In genomic region chr2:163690409-163691304, GRCm38 (mm10) we compare ENCODE assay signal across 10 mouse cellular contexts. TPM values are rescaled to one million over a fixed set of nuclear protein-coding genes. Genes with fewer than 3 reads are reported as not detected.
DNase-seq lines count a peak whose midpoint lies in the region; ATAC-seq and TF ChIP-seq lines count a peak whose summit lies in the region.
"Had no signal": no experiment of that assay in that cellular context is flagged by ENCODE, and none has a peak within 500 bp of the region (broad histone marks: within the 10 kb centered on the region; RNA-seq: fewer than 3 reads in every experiment).

No protein-coding gene starts in this region.

- WGBS in forebrain, embryonic 16.5 days, result 61% methylated on average over 8 of the region's 8 CpGs
- WGBS in forebrain, embryonic 11.5 days, result 65% methylated on average over 8 of the region's 8 CpGs
- WGBS in limb, embryonic 14.5 days, result 82% methylated on average over 8 of the region's 8 CpGs
- WGBS in limb, embryonic 10.5 days, result 86% methylated on average over 8 of the region's 8 CpGs
- 60% methylated on average over 8 of the region's 8 CpGs for WGBS in hindbrain, embryonic 13.5 days
- WGBS in neural tube, embryonic 14.5 days, result 71% methylated on average over 8 of the region's 8 CpGs

- H3K4me3 ChIP-seq in forebrain, embryonic 16.5 days (replicated peaks; ENCODE audit: low read length), result no peak overlapping the region
- H3K4me3 ChIP-seq in forebrain, embryonic 11.5 days (ENCODE audit: low read depth, low read length), result no peak overlapping the region
- H3K4me3 ChIP-seq in limb, embryonic 14.5 days (replicated peaks; ENCODE audit: low read length), result no peak overlapping the region
- H3K4me3 ChIP-seq in limb, embryonic 10.5 days, result no peak overlapping the region
- no peak overlapping the region for H3K4me3 ChIP-seq in hindbrain, embryonic 13.5 days
- H3K4me3 ChIP-seq in neural tube, embryonic 14.5 days (ENCODE audit: low read depth, low read length), result no peak overlapping the region
- H3K4me3 ChIP-seq: neural tube, embryonic 12.5 days had no signal

- no peak overlapping the region for H3K4me2 ChIP-seq in forebrain, embryonic 16.5 days (ENCODE audit: low read length)
- H3K4me2 ChIP-seq in forebrain, embryonic 11.5 days (ENCODE audit: low read depth, low read length, severe bottlenecking), result no peak overlapping the region
- no peak overlapping the region for H3K4me2 ChIP-seq in limb, embryonic 14.5 days (replicated peaks; ENCODE audit: low read depth, low read length, severe bottlenecking)
- H3K4me2 ChIP-seq in hindbrain, embryonic 13.5 days, result no peak overlapping the region
- no peak overlapping the region for H3K4me2 ChIP-seq in neural tube, embryonic 14.5 days (ENCODE audit: low read depth, low read length)
- H3K4me2 ChIP-seq: neural tube, embryonic 12.5 days had no signal

- H3K27ac ChIP-seq in forebrain, embryonic 16.5 days (ENCODE audit: low read length), result no peak overlapping the region
- H3K27ac ChIP-seq in forebrain, embryonic 11.5 days (ENCODE audit: low read depth, low read length), result no peak overlapping the region
- H3K27ac ChIP-seq in limb, embryonic 14.5 days (replicated peaks; ENCODE audit: low read depth, low read length), result no peak overlapping the region
- H3K27ac ChIP-seq in limb, embryonic 10.5 days, result no peak overlapping the region
- peak overlapping the region; percentile 52; the same call in 1 of the 2 replicates for H3K27ac ChIP-seq in hindbrain, embryonic 13.5 days
- H3K27ac ChIP-seq in neural tube, embryonic 14.5 days (ENCODE audit: low read depth, low read length), result peak overlapping the region; percentile 39
- H3K27ac ChIP-seq: neural tube, embryonic 12.5 days had no signal

- no peaks in the 10 kb centered on the region for H3K9me3 ChIP-seq in forebrain, embryonic 16.5 days (ENCODE audit: control insufficient read depth, low read length)
- no peaks in the 10 kb centered on the region for H3K9me3 ChIP-seq in forebrain, embryonic 11.5 days (ENCODE audit: control insufficient read depth, low read length)
- H3K9me3 ChIP-seq in limb, embryonic 14.5 days (ENCODE audit: control insufficient read depth, low read length), result no peaks in the 10 kb centered on the region
- no peaks in the 10 kb centered on the region for H3K9me3 ChIP-seq in limb, embryonic 10.5 days (replicated peaks)
- H3K9me3 ChIP-seq in hindbrain, embryonic 13.5 days, result no peaks in the 10 kb centered on the region
- H3K9me3 ChIP-seq in neural tube, embryonic 14.5 days (ENCODE audit: control insufficient read depth, low read length), result no peaks in the 10 kb centered on the region
- H3K9me3 ChIP-seq: neural tube, embryonic 12.5 days had no signal

- TF ChIP-seq POLR2A in limb, embryonic 14.5 days (IDR thresholded peaks at IDR 0.05; ENCODE audit: borderline replicate concordance, extremely low read depth, insufficient read depth, insufficient read length), result no peak

- H3K36me3 ChIP-seq in forebrain, embryonic 16.5 days (ENCODE audit: control insufficient read depth, insufficient read depth), result no peaks in the 10 kb centered on the region
- no peaks in the 10 kb centered on the region for H3K36me3 ChIP-seq in forebrain, embryonic 11.5 days (ENCODE audit: control insufficient read depth, insufficient read depth, low read length)
- H3K36me3 ChIP-seq in limb, embryonic 14.5 days (ENCODE audit: control insufficient read depth, insufficient read depth, low read length), result no peaks in the 10 kb centered on the region
- H3K36me3 ChIP-seq in limb, embryonic 10.5 days, result no peaks in the 10 kb centered on the region; the same call in 1 of the 2 replicates
- no peaks in the 10 kb centered on the region for H3K36me3 ChIP-seq in hindbrain, embryonic 13.5 days
- H3K36me3 ChIP-seq in neural tube, embryonic 14.5 days (ENCODE audit: control insufficient read depth, insufficient read depth, low read length), result no peaks in the 10 kb centered on the region
- H3K36me3 ChIP-seq: neural tube, embryonic 12.5 days had no signal

- 0 out of 2 replicates have a peak, but pooled peaks have one; percentile 23 for ATAC-seq in forebrain, embryonic 16.5 days
- ATAC-seq in forebrain, embryonic 11.5 days (replicated peaks; ENCODE audit: low FRiP score), result no peak
- ATAC-seq in limb, embryonic 14.5 days (ENCODE audit: low FRiP score, low read depth), result peak; percentile 10; the same call in 1 of the 2 replicates
- ATAC-seq in hindbrain, embryonic 13.5 days (ENCODE audit: low FRiP score), result peak; percentile 28; the same call in 1 of the 2 replicates
- ATAC-seq in neural tube, embryonic 14.5 days (ENCODE audit: low read depth), result no peak

- peaks cover 15% of the 10 kb centered on the region for H3K4me1 ChIP-seq in forebrain, embryonic 16.5 days (replicated peaks; ENCODE audit: control insufficient read depth, insufficient read depth, low read length)
- no peaks in the 10 kb centered on the region; the same call in none of the 2 replicates for H3K4me1 ChIP-seq in forebrain, embryonic 11.5 days (replicated peaks; ENCODE audit: control insufficient read depth, insufficient read depth, low read length)
- peaks cover 14% of the 10 kb centered on the region for H3K4me1 ChIP-seq in limb, embryonic 14.5 days (ENCODE audit: control insufficient read depth, insufficient read depth, low read length)
- peaks cover 13% of the 10 kb centered on the region for H3K4me1 ChIP-seq in limb, embryonic 10.5 days
- peaks cover 38% of the 10 kb centered on the region for H3K4me1 ChIP-seq in hindbrain, embryonic 13.5 days (replicated peaks)
- H3K4me1 ChIP-seq in neural tube, embryonic 14.5 days (ENCODE audit: control insufficient read depth, insufficient read depth, low read length), result peaks cover 10% of the 10 kb centered on the region; the same call in 1 of the 2 replicates

- no peak overlapping the region for H3K9ac ChIP-seq in forebrain, embryonic 16.5 days (replicated peaks; ENCODE audit: low read depth, low read length)
- H3K9ac ChIP-seq in forebrain, embryonic 11.5 days (ENCODE audit: low read length), result no peak overlapping the region
- 0 out of 2 replicates have a peak overlapping the region, but pooled peaks have one; percentile 12 for H3K9ac ChIP-seq in limb, embryonic 14.5 days (ENCODE audit: low read depth, low read length, severe bottlenecking)
- H3K9ac ChIP-seq in hindbrain, embryonic 13.5 days, result peak overlapping the region; percentile 49; the same call in 1 of the 2 replicates
- no peak overlapping the region for H3K9ac ChIP-seq in neural tube, embryonic 14.5 days (replicated peaks; ENCODE audit: low read depth, low read length)
- H3K9ac ChIP-seq: neural tube, embryonic 12.5 days had no signal

- DNase-seq in forebrain, embryonic 11.5 days (ENCODE audit: low spot score), result no peak
- no peak for DNase-seq in limb, embryonic 14.5 days (ENCODE audit: low spot score)
- DNase-seq in limb, embryonic 10.5 days (ENCODE audit: low spot score), result no peak
- DNase-seq in frontal cortex, postnatal 10 days (ENCODE audit: low spot score in 2 of 2), result no peak
- no peak for DNase-seq in right cerebral cortex, adult 2 months (ENCODE audit: low spot score in 2 of 2)
- DNase-seq: kidney, postnatal 4 days had no signal

- no peaks in the 10 kb centered on the region for H3K27me3 ChIP-seq in forebrain, embryonic 16.5 days (replicated peaks; ENCODE audit: control insufficient read depth, insufficient read depth, low read length)
- no peaks in the 10 kb centered on the region for H3K27me3 ChIP-seq in forebrain, embryonic 11.5 days (ENCODE audit: control insufficient read depth, insufficient read depth, low read length)
- no peaks in the 10 kb centered on the region for H3K27me3 ChIP-seq in limb, embryonic 14.5 days (ENCODE audit: control insufficient read depth, insufficient read depth, low read length)
- no peaks in the 10 kb centered on the region for H3K27me3 ChIP-seq in limb, embryonic 10.5 days (ENCODE audit: low read depth, poor library complexity, severe bottlenecking)
- H3K27me3 ChIP-seq in hindbrain, embryonic 13.5 days, result no peaks in the 10 kb centered on the region
- H3K27me3 ChIP-seq in neural tube, embryonic 14.5 days (ENCODE audit: control insufficient read depth, insufficient read depth, low read length), result no peaks in the 10 kb centered on the region
- H3K27me3 ChIP-seq: neural tube, embryonic 12.5 days had no signal

RNA-seq across cellular contexts. Expression of gene Pkig, which starts 32.5 kb away (rescaled TPM):
- 153 and 159 TPM in 2 replicates for polyA plus RNA-seq in forebrain, embryonic 16.5 days (2015; fragmentation: Nextera tagmentation; extraction: Ambion mirVana)
- 189 and 193 TPM in 2 replicates for polyA plus RNA-seq in forebrain, embryonic 11.5 days (2014; fragmentation: Nextera tagmentation; extraction: Ambion mirVana)
- 76.1 and 85.2 TPM in 2 replicates for polyA plus RNA-seq in limb, embryonic 14.5 days (2012; rRNA removed)
- 126 and 133 TPM in 2 replicates for polyA plus RNA-seq in limb, embryonic 14.5 days (2014; fragmentation: Nextera tagmentation; extraction: Ambion mirVana)
- 191 and 204 TPM in 2 replicates for polyA plus RNA-seq in limb, embryonic 10.5 days (2016; fragmentation: Nextera tagmentation; extraction: Ambion mirVana)
- 110 and 119 TPM in 2 replicates for polyA plus RNA-seq in hindbrain, embryonic 13.5 days (2015; fragmentation: Nextera tagmentation; extraction: Ambion mirVana)
- 102 and 103 TPM in 2 replicates for polyA plus RNA-seq in neural tube, embryonic 14.5 days (2014; fragmentation: Nextera tagmentation; extraction: Ambion mirVana)

RNA-seq across cellular contexts. Expression of gene Serinc3, which starts 45.7 kb away (rescaled TPM):
- 31.4 and 34.3 TPM in 2 replicates for polyA plus RNA-seq in forebrain, embryonic 16.5 days (2015; fragmentation: Nextera tagmentation; extraction: Ambion mirVana)
- 28.9 and 30.7 TPM in 2 replicates for polyA plus RNA-seq in forebrain, embryonic 11.5 days (2014; fragmentation: Nextera tagmentation; extraction: Ambion mirVana)
- 99.5 and 114 TPM in 2 replicates for polyA plus RNA-seq in limb, embryonic 14.5 days (2012; rRNA removed)
- polyA plus RNA-seq in limb, embryonic 14.5 days (2014; fragmentation: Nextera tagmentation; extraction: Ambion mirVana), result 40.5 and 43.4 TPM in 2 replicates
- polyA plus RNA-seq in limb, embryonic 10.5 days (2016; fragmentation: Nextera tagmentation; extraction: Ambion mirVana), result 17.3 and 20.4 TPM in 2 replicates
- 37.5 and 38.7 TPM in 2 replicates for polyA plus RNA-seq in hindbrain, embryonic 13.5 days (2015; fragmentation: Nextera tagmentation; extraction: Ambion mirVana)
- polyA plus RNA-seq in neural tube, embryonic 14.5 days (2014; fragmentation: Nextera tagmentation; extraction: Ambion mirVana), result 39.0 and 44.3 TPM in 2 replicates

RNA-seq across cellular contexts. Expression of gene Ada, which starts 59.4 kb away (rescaled TPM):
- polyA plus RNA-seq in forebrain, embryonic 16.5 days (2015; fragmentation: Nextera tagmentation; extraction: Ambion mirVana), result 4.5 and 5.2 TPM in 2 replicates
- polyA plus RNA-seq in forebrain, embryonic 11.5 days (2014; fragmentation: Nextera tagmentation; extraction: Ambion mirVana), result 8.1 and 10.1 TPM in 2 replicates
- polyA plus RNA-seq in limb, embryonic 14.5 days (2012; rRNA removed), result 6.8 and 8.1 TPM in 2 replicates
- polyA plus RNA-seq in limb, embryonic 14.5 days (2014; fragmentation: Nextera tagmentation; extraction: Ambion mirVana), result 9.4 and 9.5 TPM in 2 replicates
- 12.2 and 13.8 TPM in 2 replicates for polyA plus RNA-seq in limb, embryonic 10.5 days (2016; fragmentation: Nextera tagmentation; extraction: Ambion mirVana)
- polyA plus RNA-seq in hindbrain, embryonic 13.5 days (2015; fragmentation: Nextera tagmentation; extraction: Ambion mirVana), result 2.8 and 3.2 TPM in 2 replicates
- polyA plus RNA-seq in neural tube, embryonic 14.5 days (2014; fragmentation: Nextera tagmentation; extraction: Ambion mirVana), result 2.5 and 3.1 TPM in 2 replicates

Comparison
In these comparisons a context has a peak if more than half of its experiments do, and no peak if none do; other contexts are left out.
1. ATAC-seq: peak in forebrain, embryonic 16.5 days (single experiment), limb, embryonic 14.5 days (single experiment) and hindbrain, embryonic 13.5 days (single experiment); none in forebrain, embryonic 11.5 days (single experiment) and neural tube, embryonic 14.5 days (single experiment).
2. H3K27ac ChIP-seq: peak in hindbrain, embryonic 13.5 days (single experiment) and neural tube, embryonic 14.5 days (single experiment); none in forebrain, embryonic 16.5 days (single experiment), forebrain, embryonic 11.5 days (single experiment), limb, embryonic 14.5 days (single experiment) and limb, embryonic 10.5 days (single experiment).
3. H3K9ac ChIP-seq: peak in limb, embryonic 14.5 days (single experiment) and hindbrain, embryonic 13.5 days (single experiment); none in forebrain, embryonic 16.5 days (single experiment), forebrain, embryonic 11.5 days (single experiment) and neural tube, embryonic 14.5 days (single experiment).